ENCODE assay signal across 9 mouse cellular contexts in the genomic region with DNA sequence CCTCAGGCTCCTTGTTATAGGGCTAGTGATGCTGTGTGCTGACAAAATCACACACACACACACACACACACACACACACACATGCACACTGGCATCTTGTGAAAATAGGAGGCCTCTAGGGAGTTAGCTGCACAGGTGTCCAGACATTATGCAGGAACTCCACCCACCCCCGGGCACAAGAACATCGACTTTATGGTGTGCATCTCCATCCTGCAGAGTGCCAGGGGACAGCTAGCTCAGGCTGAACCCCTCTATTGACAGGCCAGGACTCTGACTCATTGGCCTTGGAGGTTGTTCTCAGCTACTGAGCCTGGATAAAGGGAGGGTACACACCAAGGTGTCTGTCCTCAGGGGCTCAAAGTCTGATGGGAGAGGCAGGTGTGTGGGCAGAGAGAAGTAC.
"Had no signal": no experiment of that assay in that cellular context is flagged by ENCODE, and none has a peak within 500 bp of the region (broad histone marks: within the 10 kb centered on the region; RNA-seq: fewer than 3 reads in every experiment).

No protein-coding gene starts in this region.

- H3K27ac ChIP-seq: limb, embryonic 13.5 days; liver, embryonic 14.5 days; midbrain, embryonic 13.5 days had no signal

- ATAC-seq: midbrain, embryonic 13.5 days had no signal

- H3K36me3 ChIP-seq: limb, embryonic 13.5 days; midbrain, embryonic 13.5 days had no signal

- H3K4me3 ChIP-seq: limb, embryonic 13.5 days; midbrain, embryonic 13.5 days had no signal

- H3K27me3 ChIP-seq: limb, embryonic 13.5 days; midbrain, embryonic 13.5 days had no signal

- H3K9ac ChIP-seq: limb, embryonic 13.5 days; liver, embryonic 14.5 days; midbrain, embryonic 13.5 days had no signal

- DNase-seq: kidney, postnatal 14 days; lung, adult 18-20 months; lung, postnatal 36 days; right cerebral cortex, adult 18-20 months; thymus, adult 18-20 months; thymus, postnatal 14 days had no signal

- H3K9me3 ChIP-seq: limb, embryonic 13.5 days; midbrain, embryonic 13.5 days had no signal

- H3K4me2 ChIP-seq: limb, embryonic 13.5 days; midbrain, embryonic 13.5 days had no signal
